Mouse (Mus musculus) embryonic facial prominence, embryonic 15.5 days (tissue): ENCODE measurements around the gene Dusp16. TPM values are rescaled to one million over a fixed set of nuclear protein-coding genes. Genes with fewer than 3 reads are reported as not detected.

Experiments
- ATAC-seq: fragments of 200-750 bp; cut with Nextera tagmentation; 2 replicates; pipeline ENCODE4 v1.8.0; 2017; ENCODE audit warnings: low read depth, moderate TSS enrichment; ENCODE audit not compliant: insufficient number of reproducible peaks, low FRiP score, low TSS enrichment
- H3K27ac ChIP-seq: fragments of 300-500 bp; sonication (generic); replicated peaks from 2 replicates; pipeline ENCODE4 v1.5.1; 2015; ENCODE audit warnings: mild to moderate bottlenecking, inconsistent platforms
- H3K27me3 ChIP-seq: fragments of 300-500 bp; sonication (generic); 2 replicates; pipeline ENCODE4 v1.6.1; 2015; ENCODE audit warnings: inconsistent platforms
- H3K36me3 ChIP-seq: fragments of 300-500 bp; sonication (generic); 2 replicates; pipeline ENCODE4 v1.6.1; 2015; ENCODE audit warnings: mild to moderate bottlenecking, inconsistent platforms
- H3K4me1 ChIP-seq: fragments of 300-500 bp; sonication (generic); 2 replicates; pipeline ENCODE4 v1.6.1; 2015; ENCODE audit warnings: inconsistent platforms
- H3K4me2 ChIP-seq: fragments of 300-500 bp; sonication (generic); replicated peaks from 2 replicates; pipeline ENCODE4 v1.6.1; 2015; ENCODE audit warnings: mild to moderate bottlenecking, inconsistent platforms
- H3K4me3 ChIP-seq: fragments of 300-500 bp; sonication (generic); replicated peaks from 2 replicates; pipeline ENCODE4 v1.5.1; 2015; ENCODE audit warnings: mild to moderate bottlenecking, inconsistent platforms
- H3K9ac ChIP-seq: fragments of 300-500 bp; sonication (generic); 2 replicates; pipeline ENCODE4 v1.6.1; 2015; ENCODE audit warnings: inconsistent platforms
- H3K9me3 ChIP-seq: fragments of 300-500 bp; sonication (generic); replicated peaks from 2 replicates; pipeline ENCODE4 v1.6.1; 2016; ENCODE audit warnings: inconsistent platforms
- WGBS: fragments of 180-500 bp; shearing (Covaris S2); methylation state at CpG from one replicate; pipeline ENCODE4 v1.1.7; 2015; 5-methylcytosine and 5-hydroxymethylcytosine counted together
- polyA plus RNA-seq: library from polyadenylated mRNA; unstranded; fragments of >200 nt; fragmentation: Nextera tagmentation; extraction: Ambion mirVana; gene quantifications from 2 replicates; pipeline ENCODE4 v1.2.1, GENCODE M21; 2015

Gene Dusp16
- polyA plus RNA-seq, 1 experiment from 2014 or later = 20.3 TPM

- no peak overlapping the region for H3K4me3 ChIP-seq
- ATAC-seq = no peak
- H3K27me3 ChIP-seq = no peaks in the 10 kb centered on the region
- no peaks in the 10 kb centered on the region for H3K9me3 ChIP-seq
- H3K9ac ChIP-seq = no peak overlapping the region
- no peaks in the 10 kb centered on the region for H3K4me1 ChIP-seq
- 90% methylated on average over 8 of the region's 8 CpGs for WGBS
- no peak overlapping the region for H3K27ac ChIP-seq
- no peak overlapping the region for H3K4me2 ChIP-seq
- H3K36me3 ChIP-seq = 0 out of 2 replicates have a peak, but pooled peaks cover 8% of the 10 kb centered on the region
Measured at GRCm38 (mm10) chr6:134732813-134733212, 59.6 kb downstream of the Dusp16 start.

GRCm38 (mm10) chr6:134730978-134731377 lies 61.4 kb downstream of the Dusp16 start:
- no peak for ATAC-seq
- no peak overlapping the region for H3K27ac ChIP-seq
- H3K27me3 ChIP-seq = no peaks in the 10 kb centered on the region
- no peak overlapping the region for H3K4me2 ChIP-seq
- no peaks in the 10 kb centered on the region for H3K4me1 ChIP-seq
- no peak overlapping the region for H3K9ac ChIP-seq
- no peak overlapping the region for H3K4me3 ChIP-seq
- no peaks in the 10 kb centered on the region for H3K9me3 ChIP-seq
- 0 out of 2 replicates have a peak, but pooled peaks cover 5% of the 10 kb centered on the region for H3K36me3 ChIP-seq
- WGBS = 91% methylated on average over 3 of the region's 3 CpGs

GRCm38 (mm10) chr6:134725406-134725805 lies 67.0 kb downstream of the Dusp16 start:
- no peaks in the 10 kb centered on the region for H3K27me3 ChIP-seq
- no peak for ATAC-seq
- H3K27ac ChIP-seq = no peak overlapping the region
- H3K4me2 ChIP-seq = no peak overlapping the region
- H3K9me3 ChIP-seq = no peaks in the 10 kb centered on the region
- no peak overlapping the region for H3K4me3 ChIP-seq
- no peak overlapping the region for H3K9ac ChIP-seq
- 0 out of 2 replicates have a peak, but pooled peaks cover 2% of the 10 kb centered on the region for H3K4me1 ChIP-seq
- H3K36me3 ChIP-seq = peaks cover 17% of the 10 kb centered on the region

- H3K36me3 ChIP-seq = peaks cover 29% of the 10 kb centered on the region
- H3K4me3 ChIP-seq = no peak overlapping the region
- no peak overlapping the region for H3K4me2 ChIP-seq
- no peaks in the 10 kb centered on the region for H3K9me3 ChIP-seq
- 82% methylated on average over 9 of the region's 9 CpGs for WGBS
- 0 out of 2 replicates have a peak, but pooled peaks cover 2% of the 10 kb centered on the region for H3K4me1 ChIP-seq
- no peak for ATAC-seq
- H3K9ac ChIP-seq = no peak overlapping the region
- no peaks in the 10 kb centered on the region for H3K27me3 ChIP-seq
- no peak overlapping the region for H3K27ac ChIP-seq
Measured at GRCm38 (mm10) chr6:134723833-134724553, 68.4 kb downstream of the Dusp16 start.

- no peaks in the 10 kb centered on the region for H3K27me3 ChIP-seq
- H3K4me2 ChIP-seq = no peak overlapping the region
- ATAC-seq = no peak
- H3K36me3 ChIP-seq = peaks cover 35% of the 10 kb centered on the region
- H3K9ac ChIP-seq = no peak overlapping the region
- H3K27ac ChIP-seq = no peak overlapping the region
- 92% methylated on average over 7 of the region's 7 CpGs for WGBS
- H3K4me1 ChIP-seq = 0 out of 2 replicates have a peak, but pooled peaks cover 2% of the 10 kb centered on the region
- no peak overlapping the region for H3K4me3 ChIP-seq
- H3K9me3 ChIP-seq = no peaks in the 10 kb centered on the region
Measured at GRCm38 (mm10) chr6:134723326-134723725, 69.1 kb downstream of the Dusp16 start.

- 89% methylated on average over 8 of the region's 8 CpGs for WGBS
- ATAC-seq = no peak
- H3K36me3 ChIP-seq = peaks cover 39% of the 10 kb centered on the region
Measured at GRCm38 (mm10) chr6:134722906-134723305, 69.5 kb downstream of the Dusp16 start.

GRCm38 (mm10) chr6:134721729-134722269 lies 70.6 kb downstream of the Dusp16 start:
- no peak overlapping the region for H3K4me2 ChIP-seq
- peaks cover 49% of the 10 kb centered on the region for H3K36me3 ChIP-seq
- ATAC-seq = peak; percentile 29; the same call in 1 of the 2 replicates
- H3K4me3 ChIP-seq = no peak overlapping the region
- H3K4me1 ChIP-seq = 0 out of 2 replicates have a peak, but pooled peaks cover 2% of the 10 kb centered on the region
- no peak overlapping the region for H3K27ac ChIP-seq
- no peak overlapping the region for H3K9ac ChIP-seq
- H3K27me3 ChIP-seq = no peaks in the 10 kb centered on the region
- no peaks in the 10 kb centered on the region for H3K9me3 ChIP-seq
- 76% methylated on average over 6 of the region's 6 CpGs for WGBS

More at GRCm38 (mm10) chr6:134722906-134723305, 69.5 kb downstream of the Dusp16 start:
- no peaks in the 10 kb centered on the region for H3K9me3 ChIP-seq
- no peak overlapping the region for H3K4me2 ChIP-seq
- no peak overlapping the region for H3K4me3 ChIP-seq
- no peak overlapping the region for H3K27ac ChIP-seq
- H3K27me3 ChIP-seq = no peaks in the 10 kb centered on the region
- H3K4me1 ChIP-seq = 0 out of 2 replicates have a peak, but pooled peaks cover 2% of the 10 kb centered on the region
- no peak overlapping the region for H3K9ac ChIP-seq

GRCm38 (mm10) chr6:134720150-134720549 lies 72.3 kb downstream of the Dusp16 start:
- H3K9ac ChIP-seq = no peak overlapping the region
- no peak for ATAC-seq
- H3K4me3 ChIP-seq = no peak overlapping the region
- no peaks in the 10 kb centered on the region for H3K9me3 ChIP-seq
- H3K4me1 ChIP-seq = 0 out of 2 replicates have a peak, but pooled peaks cover 2% of the 10 kb centered on the region
- H3K36me3 ChIP-seq = peaks cover 47% of the 10 kb centered on the region
- H3K27ac ChIP-seq = no peak overlapping the region
- WGBS = 85% methylated on average over 5 of the region's 5 CpGs
- no peak overlapping the region for H3K4me2 ChIP-seq
- H3K27me3 ChIP-seq = no peaks in the 10 kb centered on the region

GRCm38 (mm10) chr6:134719156-134719555 lies 73.3 kb downstream of the Dusp16 start:
- Histone ChIP-seq H3K4me3 (no peak overlapping the region), H3K9ac (no peak overlapping the region), H3K27ac (no peak overlapping the region), H3K9me3 (no peaks in the 10 kb centered on the region), H3K4me1 (0 out of 2 replicates have a peak, but pooled peaks cover 2% of the 10 kb centered on the region), H3K4me2 (no peak overlapping the region), H3K27me3 (no peaks in the 10 kb centered on the region), H3K36me3 (peaks cover 41% of the 10 kb centered on the region)
- ATAC-seq = no peak
- WGBS = 86% methylated on average over 5 of the region's 5 CpGs

- Histone ChIP-seq H3K4me3 (no peak overlapping the region), H3K4me1 (0 out of 2 replicates have a peak, but pooled peaks cover 2% of the 10 kb centered on the region), H3K9me3 (no peaks in the 10 kb centered on the region), H3K4me2 (no peak overlapping the region), H3K36me3 (peaks cover 37% of the 10 kb centered on the region), H3K9ac (no peak overlapping the region), H3K27me3 (no peaks in the 10 kb centered on the region), H3K27ac (no peak overlapping the region)
- ATAC-seq = no peak
- 87% methylated on average over 11 of the region's 11 CpGs for WGBS
Measured at GRCm38 (mm10) chr6:134718668-134719065, 73.8 kb downstream of the Dusp16 start.

- 89% methylated on average over 20 of the region's 20 CpGs for WGBS
- Histone ChIP-seq H3K4me1 (0 out of 2 replicates have a peak, but pooled peaks cover 2% of the 10 kb centered on the region), H3K27me3 (no peaks in the 10 kb centered on the region), H3K9me3 (no peaks in the 10 kb centered on the region), H3K36me3 (peaks cover 37% of the 10 kb centered on the region), H3K9ac (no peak overlapping the region), H3K4me3 (no peak overlapping the region), H3K27ac (no peak overlapping the region), H3K4me2 (no peak overlapping the region)
- no peak for ATAC-seq
Measured at GRCm38 (mm10) chr6:134717886-134718667, 74.3 kb downstream of the Dusp16 start.
